In genomic region chr8:47690674-47691078, GRCm38 (mm10) we compare ENCODE assay signal across 7 mouse cellular contexts. TPM values are rescaled to one million over a fixed set of nuclear protein-coding genes. Genes with fewer than 3 reads are reported as not detected.
A peak's percentile ranks its signal among the peaks of the same experiment; 100 is the strongest.
DNase-seq lines count a peak whose midpoint lies in the region; ATAC-seq and TF ChIP-seq lines count a peak whose summit lies in the region.

No protein-coding gene starts in this region.

- ATAC-seq in forebrain, postnatal 0 days = no peak
- ATAC-seq in intestine, embryonic 15.5 days = no peak
- no peak for ATAC-seq in lung, embryonic 16.5 days (ENCODE audit: low read depth)

- H3K27ac ChIP-seq in forebrain, postnatal 0 days (ENCODE audit: low read depth, low read length) = no peak overlapping the region
- no peak overlapping the region for H3K27ac ChIP-seq in intestine, embryonic 15.5 days
- 0 out of 2 replicates have a peak overlapping the region, but pooled peaks have one; percentile 11 for H3K27ac ChIP-seq in lung, embryonic 16.5 days (ENCODE audit: low read length)
- H3K27ac ChIP-seq in small intestine, adult 2 months (ENCODE audit: insufficient read depth, low read depth, low read length) = no peak overlapping the region

- no peak for TF ChIP-seq CTCF in forebrain, postnatal 0 days (IDR thresholded peaks at IDR 0.05; ENCODE audit: low read depth)
- TF ChIP-seq CTCF in small intestine, adult 2 months (IDR thresholded peaks at IDR 0.05; ENCODE audit: extremely low read depth, insufficient read length, insufficient replicate concordance, low read depth, low read length) = no peak

- H3K27me3 ChIP-seq in forebrain, postnatal 0 days (ENCODE audit: insufficient read depth, low read length) = no peaks in the 10 kb centered on the region
- H3K27me3 ChIP-seq in intestine, embryonic 15.5 days (replicated peaks) = no peaks in the 10 kb centered on the region
- no peaks in the 10 kb centered on the region for H3K27me3 ChIP-seq in lung, embryonic 16.5 days (ENCODE audit: control insufficient read depth, insufficient read depth, low read depth, low read length)
- H3K27me3 ChIP-seq in small intestine, adult 2 months (ENCODE audit: control insufficient read depth, insufficient read depth, low read length) = no peaks in the 10 kb centered on the region

- peak; percentile 41 for DNase-seq in embryo, embryonic 11 days
- no peak for DNase-seq in forebrain, postnatal 0 days
- DNase-seq in left cerebral cortex, postnatal 10 days (ENCODE audit: extremely low spot score in 1 of 2, low spot score in 2 of 2) = no peak
- no peak for DNase-seq in layer of hippocampus, adult 9-11 months

- intact Hi-C loops in left cerebral cortex, postnatal 10 days (cut with DNase I) = loop anchor here (5.0 kb wide), 1 partner anchor 158 kb away; the partner anchor contains the start of genes Rwdd4a and Trappc11

- H3K9ac ChIP-seq in forebrain, postnatal 0 days = no peak overlapping the region
- no peak overlapping the region; the same call in 1 of the 2 replicates for H3K9ac ChIP-seq in intestine, embryonic 15.5 days
- peak overlapping the region; percentile 48 for H3K9ac ChIP-seq in lung, embryonic 16.5 days (ENCODE audit: low read length)

- TF ChIP-seq POLR2A in small intestine, adult 2 months (IDR thresholded peaks at IDR 0.05; ENCODE audit: low read depth, low read length) = no peak

- 2% methylated on average over 16 of the region's 16 CpGs for WGBS in forebrain, postnatal 0 days
- whole genome bisulfite sequencing in intestine, embryonic 15.5 days = 12% methylated on average over 16 of the region's 16 CpGs
- WGBS in lung, embryonic 16.5 days = 9% methylated on average over 16 of the region's 16 CpGs
- WGBS in small intestine, adult 2 months = 31% methylated on average over 16 of the region's 16 CpGs

- peak overlapping the region; percentile 4; the same call in 1 of the 2 replicates for H3K4me3 ChIP-seq in forebrain, postnatal 0 days (ENCODE audit: low read depth, low read length)
- peak overlapping the region; percentile 12; the same call in 1 of the 2 replicates for H3K4me3 ChIP-seq in intestine, embryonic 15.5 days (replicated peaks)
- H3K4me3 ChIP-seq in lung, embryonic 16.5 days (ENCODE audit: low read length) = peak overlapping the region; percentile 29
- peak overlapping the region; percentile 44 for H3K4me3 ChIP-seq in small intestine, adult 2 months (ENCODE audit: low read depth, low read length)

- no peaks in the 10 kb centered on the region for H3K4me1 ChIP-seq in forebrain, postnatal 0 days (ENCODE audit: insufficient read depth)
- no peaks in the 10 kb centered on the region for H3K4me1 ChIP-seq in intestine, embryonic 15.5 days (replicated peaks)
- no peaks in the 10 kb centered on the region; the same call in 1 of the 2 replicates for H3K4me1 ChIP-seq in lung, embryonic 16.5 days (replicated peaks; ENCODE audit: control insufficient read depth, insufficient read depth, low read length)
- H3K4me1 ChIP-seq in small intestine, adult 2 months (ENCODE audit: control insufficient read depth, insufficient read depth, insufficient read length, low read length) = no peaks in the 10 kb centered on the region

- H3K36me3 ChIP-seq in forebrain, postnatal 0 days (ENCODE audit: insufficient read depth) = no peaks in the 10 kb centered on the region
- no peaks in the 10 kb centered on the region for H3K36me3 ChIP-seq in intestine, embryonic 15.5 days
- no peaks in the 10 kb centered on the region for H3K36me3 ChIP-seq in lung, embryonic 16.5 days (ENCODE audit: control insufficient read depth, insufficient read depth, low read length)
- no peaks in the 10 kb centered on the region for H3K36me3 ChIP-seq in small intestine, adult 2 months (ENCODE audit: control insufficient read depth, insufficient read depth, low read length)

- H3K9me3 ChIP-seq in forebrain, postnatal 0 days (ENCODE audit: low read length) = no peaks in the 10 kb centered on the region
- no peaks in the 10 kb centered on the region for H3K9me3 ChIP-seq in intestine, embryonic 15.5 days
- H3K9me3 ChIP-seq in lung, embryonic 16.5 days (ENCODE audit: control insufficient read depth, low read length) = no peaks in the 10 kb centered on the region

- peak overlapping the region; percentile 32 for H3K4me2 ChIP-seq in forebrain, postnatal 0 days (ENCODE audit: low read depth)
- H3K4me2 ChIP-seq in intestine, embryonic 15.5 days (replicated peaks) = peak overlapping the region; percentile 53
- peak overlapping the region; percentile 38 for H3K4me2 ChIP-seq in lung, embryonic 16.5 days (ENCODE audit: low read depth, low read length)

RNA-seq across cellular contexts. Expression of gene Ing2, which starts 15.3 kb away (rescaled TPM):
- 8.9 TPM in 2 replicates for total RNA-seq in forebrain, postnatal 0 days (2014; rRNA removed)
- 11.1 and 13.1 TPM in 2 replicates for polyA plus RNA-seq in forebrain, postnatal 0 days (2015; fragmentation: Nextera tagmentation; extraction: Ambion mirVana)
- 12.1 and 15.8 TPM in 2 replicates for polyA plus RNA-seq in intestine, embryonic 15.5 days (2015; fragmentation: Nextera tagmentation; extraction: Ambion mirVana)
- 10.9 and 11.8 TPM in 2 replicates for polyA plus RNA-seq in lung, embryonic 16.5 days (2015; fragmentation: Nextera tagmentation; extraction: Ambion mirVana)
- polyA plus RNA-seq in small intestine, adult 2 months (2012; rRNA removed) = 0.67 and 1.6 TPM in 2 replicates
- 10 to 100 TPM; 38.3 to 42.9 TPM for total RNA-seq in left cerebral cortex, postnatal 10 days (2021)

RNA-seq across cellular contexts. Expression of gene Cdkn2aip, which starts 23.1 kb away (rescaled TPM):
- 29.5 and 31.1 TPM in 2 replicates for total RNA-seq in forebrain, postnatal 0 days (2014; rRNA removed)
- polyA plus RNA-seq in forebrain, postnatal 0 days (2015; fragmentation: Nextera tagmentation; extraction: Ambion mirVana) = 24.0 and 24.4 TPM in 2 replicates
- 21.7 and 24.1 TPM in 2 replicates for polyA plus RNA-seq in intestine, embryonic 15.5 days (2015; fragmentation: Nextera tagmentation; extraction: Ambion mirVana)
- polyA plus RNA-seq in lung, embryonic 16.5 days (2015; fragmentation: Nextera tagmentation; extraction: Ambion mirVana) = 23.4 and 26.1 TPM in 2 replicates
- 8.8 and 18.5 TPM in 2 replicates for polyA plus RNA-seq in small intestine, adult 2 months (2012; rRNA removed)
- 10 to 100 TPM; 12.6 to 13.1 TPM for total RNA-seq in left cerebral cortex, postnatal 10 days (2021)
